Mouse (Mus musculus): ENCODE measurements around the gene Gm10053.

The Gm10053 gene

DNA sequence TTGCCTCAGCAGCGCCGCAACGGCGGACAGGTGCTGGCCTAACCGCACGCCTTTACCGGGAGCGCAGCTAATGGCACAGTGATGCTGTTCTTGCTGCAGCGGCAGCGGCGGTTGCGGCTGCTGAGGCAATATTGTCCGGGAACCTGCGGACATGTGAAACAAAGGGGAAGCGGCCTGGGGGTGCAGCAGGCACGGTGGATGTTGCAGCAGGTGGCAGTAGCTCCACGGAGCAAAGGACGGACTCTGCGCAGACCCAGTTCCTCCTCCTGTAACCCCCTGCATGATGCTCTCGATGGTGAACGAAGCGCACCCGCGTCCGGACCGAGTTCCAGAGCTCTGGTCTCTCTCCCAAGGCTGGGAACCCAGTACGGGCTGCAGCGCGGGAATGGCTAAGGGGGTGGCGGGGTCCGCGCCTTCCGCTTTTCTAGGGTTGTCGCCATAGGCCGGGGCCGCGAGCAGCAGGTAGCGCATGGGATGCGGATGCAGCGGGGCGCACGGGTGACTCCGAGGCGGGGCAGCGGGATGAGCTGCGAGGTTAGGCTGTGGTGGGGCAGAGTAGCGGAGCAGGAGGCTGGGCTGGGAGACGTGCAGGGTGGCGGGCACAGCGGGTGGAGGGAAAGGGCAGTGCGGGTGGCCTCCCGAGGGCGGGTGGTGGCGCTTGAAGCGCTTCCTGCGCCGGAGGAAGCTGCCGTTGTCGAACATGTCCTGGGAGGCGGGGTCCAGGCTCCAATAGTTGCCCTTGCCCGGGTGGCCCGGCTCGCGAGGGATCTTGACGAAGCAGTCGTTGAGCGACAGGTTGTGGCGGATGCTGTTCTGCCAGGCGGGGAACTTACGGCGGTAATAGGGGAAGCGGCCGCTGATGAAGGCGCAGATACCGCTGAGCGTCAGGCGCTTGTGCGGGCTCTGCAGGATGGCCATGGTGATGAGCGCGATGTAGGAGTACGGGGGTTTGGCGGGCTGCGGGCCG is 24.4 kb downstream of the Gm10053 start:
- no peak for DNase-seq

DNA sequence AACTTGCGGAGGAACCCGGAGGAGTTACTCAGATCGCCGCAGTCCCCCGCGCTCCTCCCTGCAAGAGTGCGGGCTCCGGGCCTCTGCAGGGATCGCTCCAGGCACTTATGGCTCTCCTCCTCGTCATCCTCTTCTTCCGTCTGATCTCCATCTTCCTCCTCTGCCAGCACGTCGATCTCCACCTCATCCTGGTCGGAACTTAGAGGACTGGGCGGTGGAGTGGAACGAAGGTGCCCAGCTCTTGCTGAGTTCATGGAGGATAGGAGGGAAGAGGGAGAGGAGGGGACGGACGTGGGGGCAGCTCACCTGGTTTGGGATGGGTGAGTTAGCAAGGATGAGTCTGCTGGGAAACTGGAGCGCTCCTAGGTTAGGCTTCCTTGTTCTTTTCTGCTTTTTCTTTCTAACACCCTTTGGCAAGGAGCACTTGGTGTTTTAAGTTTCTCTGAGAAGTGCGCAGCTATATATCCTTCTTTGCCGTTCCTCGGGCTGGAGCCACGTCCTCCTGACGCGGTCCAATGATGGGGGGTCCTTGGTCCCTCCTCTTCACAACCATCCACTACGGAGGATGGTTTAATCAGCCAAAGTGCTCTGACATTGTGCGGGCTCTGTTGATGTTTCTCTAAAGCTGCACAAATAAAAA is 25.2 kb downstream of the Gm10053 start, which contains the start of gene Foxd4:
TSS of gene Foxd4 (minus strand) at position 617 of the 640 bp plus-strand sequence.
- DNase-seq: no peak

DNA sequence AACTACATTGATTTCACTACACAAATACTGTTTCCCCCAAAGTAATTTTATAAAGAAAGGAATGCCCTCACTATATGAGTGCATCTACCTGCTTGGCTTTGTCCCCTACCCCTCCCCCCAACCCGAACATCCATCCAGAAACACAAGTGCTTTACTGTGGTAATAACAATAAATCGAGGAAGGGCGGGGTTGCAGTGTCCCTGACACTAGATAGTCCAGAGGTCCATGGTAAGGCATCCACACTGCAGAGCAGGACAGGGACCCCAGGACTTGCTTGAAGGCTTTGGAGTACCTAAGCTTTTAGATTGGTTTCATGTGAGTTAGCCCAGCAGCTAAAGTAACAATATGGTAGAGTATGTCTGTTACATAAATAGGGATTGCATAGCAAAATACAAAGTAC is 26.2 kb downstream of the Gm10053 start:
- DNase-seq: no peak

DNA sequence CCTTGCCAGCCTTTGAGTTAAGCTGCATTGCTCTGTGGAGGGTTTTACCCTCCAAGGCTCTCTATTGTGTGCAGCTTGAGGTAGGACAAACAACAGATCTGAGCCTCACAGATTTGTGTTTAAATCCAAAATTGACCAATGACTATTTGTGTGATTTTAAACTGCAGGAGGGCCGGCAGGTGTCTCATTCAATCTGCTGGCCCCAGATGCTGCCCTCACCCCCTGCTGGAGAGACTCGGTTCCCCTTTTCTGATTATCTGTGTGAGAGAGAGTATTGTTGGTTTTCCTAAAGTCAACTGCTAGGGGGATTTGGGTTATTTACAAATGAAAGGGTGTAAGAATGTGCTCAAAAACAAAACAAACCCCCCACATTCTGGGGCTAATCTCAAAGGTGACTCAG is 26.8 kb downstream of the Gm10053 start:
- no peak for DNase-seq

DNA sequence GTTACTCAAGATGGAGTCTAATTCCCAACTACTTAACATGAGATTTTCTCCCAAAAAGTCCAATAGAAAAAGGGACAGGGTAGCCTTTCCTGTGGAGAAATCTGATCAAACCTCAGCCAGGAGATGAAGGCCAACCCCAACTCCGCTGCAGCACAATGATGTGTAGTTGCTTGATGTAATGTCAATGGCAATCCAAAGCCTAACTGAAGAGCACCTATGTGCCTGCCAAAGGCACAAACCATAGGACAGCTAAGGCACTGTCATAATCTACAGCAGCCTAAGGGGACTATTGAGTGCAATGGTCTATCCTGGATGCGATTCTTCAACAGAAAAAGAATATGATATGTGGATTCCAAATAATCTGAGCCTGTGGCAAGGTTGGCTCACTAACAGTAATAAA is 27.3 kb downstream of the Gm10053 start:
- no peak for DNase-seq

DNA sequence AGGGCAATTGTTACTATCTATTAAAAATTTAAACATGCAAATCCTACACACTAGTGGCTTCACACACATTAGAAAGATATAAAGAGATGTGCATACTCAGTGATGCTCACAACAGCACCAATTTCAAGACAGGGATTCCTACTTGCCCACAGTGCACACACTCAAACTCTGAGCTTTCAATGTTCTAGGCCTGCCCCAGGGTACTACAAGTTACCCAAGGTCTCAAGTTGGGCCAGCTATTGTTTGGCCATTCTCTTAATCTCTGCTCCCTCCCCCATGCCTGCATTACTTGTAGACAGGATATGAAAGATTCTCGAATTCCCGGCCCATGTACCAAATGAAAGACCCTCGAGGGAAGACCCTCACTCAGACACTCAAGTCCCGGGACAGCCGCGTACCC is 32.2 kb downstream of the Gm10053 start:
- DNase-seq: no peak

DNA sequence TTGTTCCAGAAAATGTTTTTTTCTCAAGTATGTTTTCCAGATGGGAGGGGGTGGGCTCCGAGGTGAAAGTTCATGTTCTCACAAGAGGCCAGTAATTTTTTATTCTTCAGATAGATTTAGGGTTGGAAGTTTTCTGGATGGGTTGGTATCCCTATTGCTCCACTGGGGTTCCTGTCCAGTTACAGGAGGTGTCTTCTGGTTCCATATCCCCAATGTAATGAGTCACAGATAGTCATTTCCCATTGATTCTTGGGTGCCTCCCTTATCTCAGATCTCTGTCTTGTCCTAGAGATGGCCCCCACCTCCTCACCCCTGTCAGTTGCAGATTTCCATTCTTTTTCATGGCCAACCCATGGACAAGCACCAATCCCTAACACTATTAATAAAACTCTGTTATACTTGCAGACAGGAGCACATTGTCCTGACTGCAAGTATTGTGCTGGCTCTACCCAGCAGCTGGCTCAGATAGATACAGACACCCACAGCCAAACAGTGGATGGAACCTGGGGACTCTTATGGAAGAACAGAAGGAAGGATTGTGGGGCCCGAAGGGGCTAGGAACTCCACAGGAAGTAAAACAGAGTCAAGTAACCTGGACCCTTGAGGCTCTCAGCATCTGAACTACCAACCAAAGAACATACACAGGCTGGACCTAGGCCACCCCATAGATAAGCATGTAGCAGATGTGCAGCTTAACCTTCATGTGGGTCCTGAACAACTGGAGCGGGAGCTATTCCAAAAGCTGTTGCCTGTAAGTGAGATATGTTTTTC is 33.1 kb downstream of the Gm10053 start:
- DNase-seq: no peak

DNA sequence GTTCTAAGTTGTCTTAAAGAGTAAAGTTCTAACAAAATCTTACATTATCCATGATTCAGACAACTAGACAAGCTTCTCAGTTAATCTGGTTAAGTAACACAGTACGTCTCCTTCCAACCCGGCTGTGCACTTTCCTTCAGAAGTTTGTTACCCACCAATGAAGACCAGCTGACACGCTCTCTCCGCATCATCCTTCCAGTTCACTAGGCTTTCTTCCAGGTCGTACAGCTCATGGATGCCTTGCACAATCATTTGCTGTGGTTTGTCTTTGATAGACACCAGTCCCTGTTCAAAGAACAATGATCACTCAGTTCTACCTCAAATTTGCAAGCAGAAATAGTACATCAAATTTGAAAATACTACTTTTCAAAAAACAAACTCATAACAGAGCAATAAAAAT is 45.4 kb downstream of the Gm10053 start:
- DNase-seq: no peak

Data from thymus, postnatal 25 days (tissue).